Mouse (Mus musculus) lung, postnatal 0 days (tissue): Measurements from ENCODE around the gene Apeh. TPM values are rescaled to one million over a fixed set of nuclear protein-coding genes. Genes with fewer than 3 reads are reported as not detected.

ENCODE experiments used
- ATAC-seq: fragments of 200-750 bp; cut with Nextera tagmentation; 2 replicates; pipeline ENCODE4 v1.8.0; 2017; ENCODE audit warnings: moderate library complexity
- DNase-seq: peaks from one replicate; pipeline ENCODE4 v3.0.0-alpha.2; 2016; ENCODE audit warnings: low spot score
- H3K27ac ChIP-seq: fragments of 300-500 bp; sonication (generic); 2 replicates; pipeline ENCODE4 v1.5.1; 2014; ENCODE audit warnings: antibody characterized with exemption, mild to moderate bottlenecking, low read length, mixed read lengths
- H3K27me3 ChIP-seq: fragments of 300-500 bp; sonication (generic); replicated peaks from 2 replicates; pipeline ENCODE4 v1.6.1; 2014; ENCODE audit warnings: low read length, mixed read lengths; ENCODE audit not compliant: insufficient read depth
- H3K36me3 ChIP-seq: fragments of 300-500 bp; sonication (generic); 2 replicates; pipeline ENCODE4 v1.6.1; 2014; ENCODE audit warnings: low read length, mixed read lengths; ENCODE audit not compliant: insufficient read depth
- H3K4me1 ChIP-seq: fragments of 300-500 bp; sonication (generic); 2 replicates; pipeline ENCODE4 v1.6.1; 2014; ENCODE audit warnings: antibody characterized with exemption, low read depth, low read length, mixed read lengths; ENCODE audit not compliant: insufficient read depth
- H3K4me2 ChIP-seq: fragments of 300-500 bp; sonication (generic); replicated peaks from 2 replicates; pipeline ENCODE4 v1.6.1; 2014; ENCODE audit warnings: low read depth, mild to moderate bottlenecking, low read length, moderate library complexity, mixed read lengths
- H3K4me3 ChIP-seq: fragments of 300-500 bp; sonication (generic); 2 replicates; pipeline ENCODE4 v1.5.1; 2014; ENCODE audit warnings: low read depth, low read length
- H3K9ac ChIP-seq: fragments of 300-500 bp; sonication (generic); replicated peaks from 2 replicates; pipeline ENCODE4 v1.6.1; 2014; ENCODE audit warnings: low read depth, mild to moderate bottlenecking
- H3K9me3 ChIP-seq: fragments of 300-500 bp; sonication (generic); 2 replicates; pipeline ENCODE4 v1.6.1; 2016; ENCODE audit warnings: low read length, mixed read lengths
- CTCF ChIP-seq: IDR thresholded peaks from 2 replicates; pipeline ENCODE4 v1.5.1; 2016; ENCODE audit warnings: antibody characterized with exemption, mild to moderate bottlenecking
- EP300 ChIP-seq: IDR thresholded peaks from 2 replicates; pipeline ENCODE4 v1.6.1; 2016; ENCODE audit warnings: antibody characterized with exemption, mild to moderate bottlenecking, control low read depth
- WGBS: fragments of 180-500 bp; shearing (Covaris S2); extraction: QIAGEN DNeasy Blood & Tissue Kit; methylation state at CpG from one replicate; pipeline ENCODE4 v1.1.7; 2014; 5-methylcytosine and 5-hydroxymethylcytosine counted together
- microRNA-seq: library from miRNA; unstranded; fragments of <30 nt; microRNA quantifications from one replicate; pipeline ENCODE4, GENCODE M21; 2016
- polyA plus RNA-seq: library from polyadenylated mRNA; unstranded; fragments of >200 nt; fragmentation: Nextera tagmentation; extraction: Ambion mirVana; gene quantifications from 2 replicates; pipeline ENCODE4 v1.2.1, GENCODE M21; 2015

Gene Apeh
- polyA plus RNA-seq, 1 experiment from 2014 or later, result 29.3 TPM

DNA sequence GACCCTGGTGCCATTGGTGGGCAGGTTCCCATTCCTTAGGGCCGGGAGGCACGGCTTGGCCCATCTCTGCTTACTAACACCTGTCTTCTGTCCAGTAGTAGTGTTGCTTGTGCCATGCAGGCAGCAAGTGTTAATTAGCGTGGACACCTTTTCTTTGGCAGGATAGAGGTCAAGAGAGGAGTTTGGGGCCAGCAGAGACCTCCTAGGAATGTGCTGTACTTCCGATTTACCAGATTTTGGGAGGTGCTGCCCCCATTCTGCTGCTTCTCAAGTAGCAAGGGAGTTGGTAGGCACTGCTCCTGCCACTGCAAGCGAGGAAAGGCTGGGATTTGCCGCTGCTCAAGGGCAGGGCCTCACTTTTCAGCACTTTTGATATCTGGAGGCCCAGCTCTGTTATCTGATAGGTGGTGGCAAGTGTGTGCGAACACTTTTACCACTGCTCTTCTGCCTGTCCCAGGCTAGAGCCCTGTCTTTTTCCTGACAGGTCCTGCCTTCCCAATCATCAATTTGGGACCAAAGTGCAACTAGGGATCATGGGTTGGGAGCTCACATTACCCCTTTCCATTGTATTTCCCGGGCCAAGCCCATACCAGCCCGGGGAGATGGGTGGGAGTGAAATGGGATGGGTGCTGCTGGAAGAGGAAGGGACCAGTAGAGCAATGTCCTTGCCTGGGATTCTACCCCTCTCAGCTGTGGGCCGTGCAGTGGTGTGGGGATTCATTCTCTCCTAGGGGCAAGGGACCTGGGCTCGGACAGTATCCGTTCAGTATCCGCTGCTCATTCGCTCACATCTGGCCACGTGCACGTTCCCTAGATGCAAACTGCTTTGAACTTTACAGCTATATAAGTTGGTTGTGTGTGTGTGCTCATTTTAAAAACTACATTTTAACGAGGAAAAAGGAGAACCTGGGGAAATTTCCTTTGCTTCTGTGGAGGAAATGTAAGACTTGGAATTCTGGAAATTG is 46.5 kb downstream of the Apeh start:
- Histone ChIP-seq H3K36me3 (peaks cover 17% of the 10 kb centered on the region), H3K27ac (peak overlapping the region; percentile 79), H3K27me3 (no peaks in the 10 kb centered on the region), H3K9ac (no peak overlapping the region), H3K4me1 (peaks cover 4% of the 10 kb centered on the region; the same call in 1 of the 2 replicates), H3K4me3 (peak overlapping the region; percentile 65), H3K4me2 (peak overlapping the region; percentile 90), H3K9me3 (no peaks in the 10 kb centered on the region)
- no peak for ATAC-seq
- WGBS, result 44% methylated on average over 17 of the region's 17 CpGs
- DNase-seq, result no peak
- no peak for TF ChIP-seq EP300
- TF ChIP-seq CTCF, result no peak

DNA sequence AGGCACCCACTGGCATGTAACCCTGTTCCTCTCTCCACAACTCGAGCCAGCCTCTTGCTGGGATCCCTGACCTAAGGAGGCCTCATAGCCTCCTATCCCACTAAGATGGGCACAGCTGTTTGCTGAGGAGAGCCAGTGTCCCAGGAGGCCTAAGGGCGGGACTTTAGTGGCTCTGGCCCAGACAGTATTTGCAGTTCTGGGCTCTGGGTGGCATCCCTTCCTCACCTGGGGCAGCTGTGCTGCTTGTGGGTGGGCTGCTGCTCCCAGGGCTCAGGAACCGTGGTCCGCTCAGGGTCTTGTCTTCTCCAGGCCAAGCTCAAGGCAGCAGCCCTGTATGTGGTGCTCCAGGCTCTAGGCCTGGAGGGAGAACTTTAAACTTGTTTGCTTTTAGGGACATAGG is 47.8 kb downstream of the Apeh start:
- Histone ChIP-seq H3K4me2 (no peak overlapping the region), H3K27me3 (no peaks in the 10 kb centered on the region), H3K4me3 (no peak overlapping the region), H3K9me3 (no peaks in the 10 kb centered on the region), H3K27ac (no peak overlapping the region), H3K36me3 (peaks cover 20% of the 10 kb centered on the region), H3K9ac (no peak overlapping the region), H3K4me1 (peaks cover 4% of the 10 kb centered on the region; the same call in 1 of the 2 replicates)
- WGBS, result 91% methylated on average over 4 of the region's 4 CpGs
- ATAC-seq, result no peak
- DNase-seq, result no peak
- TF ChIP-seq CTCF (no peak), EP300 (no peak)

DNA sequence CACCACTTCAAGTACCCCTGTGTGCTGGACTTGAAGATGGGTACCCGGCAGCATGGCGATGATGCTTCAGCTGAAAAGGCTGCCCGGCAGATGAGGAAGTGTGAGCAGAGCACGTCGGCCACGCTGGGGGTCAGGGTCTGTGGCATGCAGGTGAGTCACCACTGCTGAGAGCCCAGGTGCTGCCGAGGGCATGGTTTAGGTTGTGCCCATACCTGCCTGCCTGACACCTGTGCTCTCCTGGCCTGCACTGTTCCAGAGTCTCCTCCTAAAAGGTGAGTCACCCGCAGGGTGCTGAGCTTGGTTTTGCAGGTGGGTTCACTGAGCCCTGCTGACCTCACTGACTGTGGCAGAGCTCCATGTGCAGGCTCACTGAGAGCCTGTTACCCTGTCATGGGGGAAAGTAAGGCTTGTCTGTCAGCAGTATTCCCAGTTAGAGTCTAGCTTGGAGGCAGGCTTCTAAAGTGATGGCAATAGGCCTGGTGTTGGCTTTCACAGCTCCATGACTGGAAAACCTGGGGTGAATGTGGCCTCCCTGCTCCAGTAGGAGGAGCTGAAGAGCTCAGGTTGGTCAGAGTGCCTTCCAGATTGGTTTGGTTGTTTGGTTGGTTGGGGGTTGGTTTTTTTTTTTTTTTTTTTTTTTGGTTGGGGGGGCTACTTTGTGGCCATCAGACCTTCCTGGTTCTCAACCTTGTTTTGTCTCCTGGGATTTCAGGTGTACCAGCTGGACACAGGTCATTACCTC is 49.5 kb downstream of the Apeh start:
- H3K4me1 ChIP-seq, result peaks cover 2% of the 10 kb centered on the region; the same call in 1 of the 2 replicates
- DNase-seq (no peak), ATAC-seq (no peak)
- H3K27me3 ChIP-seq, result no peaks in the 10 kb centered on the region
- no peak for TF ChIP-seq EP300
- peak; percentile 24 for TF ChIP-seq CTCF
- H3K4me3 ChIP-seq, result no peak overlapping the region
- H3K4me2 ChIP-seq, result no peak overlapping the region
- no peaks in the 10 kb centered on the region for H3K9me3 ChIP-seq
- 95% methylated on average over 8 of the region's 8 CpGs for WGBS
- H3K36me3 ChIP-seq, result peaks cover 30% of the 10 kb centered on the region
- no peak overlapping the region for H3K9ac ChIP-seq
- H3K27ac ChIP-seq, result no peak overlapping the region

Small RNA genes within 50 kb of the gene (microRNA-seq; reads per million reads assigned to microRNA genes)
- gene Gm47303 (not detected), gene Mir7088 (not detected)

Other genes starting within 250 kb of the Apeh start
- 35.6 and 40.9 TPM in 2 replicates for gene Rbm6, start 221.4 kb downstream of the Apeh start, polyA plus RNA-seq
- 12.3 and 12.8 TPM in 2 replicates for gene Mon1a, start 206.5 kb downstream of the Apeh start, polyA plus RNA-seq
- gene Mst1r, start 187.7 kb downstream of the Apeh start, polyA plus RNA-seq, result 3.1 and 3.5 TPM in 2 replicates
- not detected in 2 replicates for gene Actl11, start 166.1 kb downstream of the Apeh start, polyA plus RNA-seq
- 0.12 and 0.35 TPM in 2 replicates for gene Camkv, start 158.9 kb downstream of the Apeh start, polyA plus RNA-seq
- 2.2 and 2.6 TPM in 2 replicates for gene Traip, start 144.5 kb downstream of the Apeh start, polyA plus RNA-seq
- gene Uba7, start 119.1 kb downstream of the Apeh start, polyA plus RNA-seq, result 33.2 and 33.3 TPM in 2 replicates
- 1.8 and 3.6 TPM in 2 replicates for gene Gm20661, start 111.5 kb downstream of the Apeh start, polyA plus RNA-seq
- 65.0 and 68.5 TPM in 2 replicates for gene Inka1, start 108.7 kb downstream of the Apeh start, polyA plus RNA-seq
- 7.8 and 8.9 TPM in 2 replicates for gene Cdhr4, start 102.1 kb downstream of the Apeh start, polyA plus RNA-seq
- gene Gm20662, start 98.3 kb downstream of the Apeh start, polyA plus RNA-seq, result 0.17 and 0.44 TPM in 2 replicates
- gene Ip6k1, start 92.1 kb downstream of the Apeh start, polyA plus RNA-seq, result 52.0 and 53.9 TPM in 2 replicates
- gene Gmppb, start 45.4 kb downstream of the Apeh start, polyA plus RNA-seq, result 25.5 and 26.5 TPM in 2 replicates
- 1.6 and 1.7 TPM in 2 replicates for gene Amigo3, start 41.4 kb downstream of the Apeh start, polyA plus RNA-seq
- 0.62 and 1.1 TPM in 2 replicates for gene Mst1, start 14.2 kb downstream of the Apeh start, polyA plus RNA-seq
- 19.7 and 20.4 TPM in 2 replicates for gene Rnf123, start 11.3 kb downstream of the Apeh start, polyA plus RNA-seq
- gene Bsn, start 95.8 kb upstream of the Apeh start, polyA plus RNA-seq, result 0.06 and 0.12 TPM in 2 replicates
- 130 and 138 TPM in 2 replicates for gene Dag1, start 169.4 kb upstream of the Apeh start, polyA plus RNA-seq
- 15.8 and 18.3 TPM in 2 replicates for gene Nicn1, start 195.8 kb upstream of the Apeh start, polyA plus RNA-seq
- gene Amt, start 202.2 kb upstream of the Apeh start, polyA plus RNA-seq, result 9.2 and 9.8 TPM in 2 replicates
- gene Rhoa, start 211.5 kb upstream of the Apeh start, polyA plus RNA-seq, result 582 and 634 TPM in 2 replicates
- 92.9 and 93.1 TPM in 2 replicates for gene Tcta, start 211.6 kb upstream of the Apeh start, polyA plus RNA-seq
- gene Gpx1, start 244.3 kb upstream of the Apeh start, polyA plus RNA-seq, result 1,509 and 1,541 TPM in 2 replicates